Mouse (Mus musculus): ENCODE data around the gene Gpr84. TPM values are rescaled to one million over a fixed set of nuclear protein-coding genes. Genes with fewer than 3 reads are reported as not detected.

The Gpr84 gene
- polyA plus RNA-seq, 1 experiment from 2014 or later, result 0.31 TPM

DNA sequence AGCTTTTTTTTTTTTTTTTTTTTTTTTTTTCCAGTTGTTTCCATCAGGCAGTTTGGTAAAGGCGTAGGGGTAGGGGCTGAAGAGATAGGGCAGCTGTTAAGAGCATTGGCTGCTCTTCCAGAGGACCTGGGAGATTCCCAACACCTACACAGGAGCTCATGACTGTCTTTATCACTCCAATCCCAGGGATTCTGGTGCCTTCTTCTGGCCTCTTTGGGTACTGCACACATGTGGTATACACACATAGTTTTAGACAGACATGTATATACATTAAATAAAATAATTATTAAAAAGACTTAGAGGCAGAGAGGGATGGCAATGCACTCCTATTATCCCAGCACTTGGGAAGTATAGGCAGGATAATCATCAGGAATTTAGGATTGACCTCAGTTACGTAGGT lies 17.0 kb downstream of the Gpr84 start:
- Histone ChIP-seq H3K4me1 (ENCODE audit: control insufficient read depth, insufficient read depth, low read length) (peaks cover 60% of the 10 kb centered on the region), H3K9ac (ENCODE audit: low read length) (no peak overlapping the region), H3K9me3 (ENCODE audit: control insufficient read depth, low read length) (no peaks in the 10 kb centered on the region), H3K4me2 (ENCODE audit: low read depth, severe bottlenecking) (no peak overlapping the region), H3K36me3 (ENCODE audit: control insufficient read depth, insufficient read depth, low read length) (peaks cover 13% of the 10 kb centered on the region; the same call in 1 of the 2 replicates), H3K4me3 (ENCODE audit: low read depth, low read length) (no peak overlapping the region), H3K27ac (replicated peaks; ENCODE audit: low read depth, low read length) (no peak overlapping the region), H3K27me3 (ENCODE audit: control insufficient read depth, insufficient read depth, low read length) (no peaks in the 10 kb centered on the region)
- DNase-seq (ENCODE audit: low spot score) (no peak), ATAC-seq (ENCODE audit: insufficient number of reproducible peaks, low FRiP score, low TSS enrichment, low read depth) (no peak)
- 97% methylated on average over 2 of the region's 2 CpGs for WGBS

DNA sequence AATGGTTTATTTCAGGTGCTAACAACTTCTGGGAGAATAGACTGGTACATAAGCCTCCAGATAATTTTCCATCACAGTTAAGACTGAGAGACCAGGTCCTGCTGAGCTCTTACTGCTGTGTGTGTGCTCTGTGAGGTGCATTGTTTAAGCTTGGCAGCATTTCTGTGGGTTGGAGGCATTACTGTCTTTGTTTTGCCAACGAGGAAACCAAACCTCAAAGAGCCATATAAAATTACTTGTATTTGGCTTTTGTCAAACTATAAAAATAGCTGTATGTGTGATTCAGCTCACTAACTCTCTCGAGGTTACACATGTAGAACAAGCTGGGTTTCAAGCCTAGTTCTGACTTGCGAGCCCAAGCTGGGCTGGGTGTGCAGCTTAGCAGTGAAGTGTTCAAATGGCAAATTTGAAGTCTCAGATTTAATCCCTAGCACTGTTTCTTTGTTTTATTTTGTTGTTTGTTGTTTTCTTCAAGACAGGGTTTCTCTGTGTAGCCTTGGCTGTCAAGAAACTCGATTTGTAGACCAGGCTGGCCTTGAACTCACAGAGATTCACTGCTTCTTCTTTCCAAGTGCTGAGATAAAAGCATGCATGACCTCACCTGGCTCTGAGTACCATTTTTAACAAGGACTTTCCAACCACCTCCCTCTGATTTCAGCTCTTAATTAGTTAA lies 17.6 kb downstream of the Gpr84 start:
- Histone ChIP-seq H3K4me1 (ENCODE audit: control insufficient read depth, insufficient read depth, low read length) (peaks cover 59% of the 10 kb centered on the region), H3K36me3 (ENCODE audit: control insufficient read depth, insufficient read depth, low read length) (peaks cover 13% of the 10 kb centered on the region; the same call in 1 of the 2 replicates), H3K9ac (ENCODE audit: low read length) (no peak overlapping the region), H3K4me2 (ENCODE audit: low read depth, severe bottlenecking) (no peak overlapping the region), H3K27ac (replicated peaks; ENCODE audit: low read depth, low read length) (no peak overlapping the region), H3K4me3 (ENCODE audit: low read depth, low read length) (no peak overlapping the region), H3K9me3 (ENCODE audit: control insufficient read depth, low read length) (no peaks in the 10 kb centered on the region), H3K27me3 (ENCODE audit: control insufficient read depth, insufficient read depth, low read length) (no peaks in the 10 kb centered on the region)
- 92% methylated on average over 4 of the region's 4 CpGs for WGBS
- no peak for DNase-seq (ENCODE audit: low spot score)
- no peak for ATAC-seq (ENCODE audit: insufficient number of reproducible peaks, low FRiP score, low TSS enrichment, low read depth)

DNA sequence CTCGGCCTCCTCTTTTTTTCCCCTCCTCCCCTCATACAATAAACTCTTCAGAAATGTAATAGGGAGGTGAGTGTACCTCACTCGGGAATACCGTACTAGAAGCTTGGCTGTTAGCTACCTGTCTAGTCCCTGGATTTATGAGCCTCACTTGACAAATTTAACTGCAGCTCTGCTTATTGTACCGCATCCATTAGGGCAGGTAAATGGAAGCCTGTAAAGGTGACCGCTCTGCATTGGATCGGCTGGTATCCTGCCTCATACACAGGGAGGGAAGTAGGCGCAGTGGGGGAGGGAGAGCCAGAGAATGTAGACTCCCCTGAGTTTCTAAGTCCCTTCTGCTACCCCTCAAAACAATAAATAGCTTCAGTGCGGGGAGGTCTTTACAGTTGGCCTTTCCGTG lies 19.6 kb downstream of the Gpr84 start:
- DNase-seq (ENCODE audit: low spot score) (no peak), ATAC-seq (ENCODE audit: insufficient number of reproducible peaks, low FRiP score, low TSS enrichment, low read depth) (no peak)
- 74% methylated on average over 9 of the region's 9 CpGs for WGBS
- no peak overlapping the region for H3K27ac ChIP-seq (replicated peaks; ENCODE audit: low read depth, low read length)
- H3K36me3 ChIP-seq (ENCODE audit: control insufficient read depth, insufficient read depth, low read length), result peaks cover 13% of the 10 kb centered on the region; the same call in 1 of the 2 replicates
- no peak overlapping the region for H3K4me3 ChIP-seq (ENCODE audit: low read depth, low read length)
- no peaks in the 10 kb centered on the region for H3K9me3 ChIP-seq (ENCODE audit: control insufficient read depth, low read length)
- no peak overlapping the region for H3K4me2 ChIP-seq (ENCODE audit: low read depth, severe bottlenecking)
- H3K27me3 ChIP-seq (ENCODE audit: control insufficient read depth, insufficient read depth, low read length), result no peaks in the 10 kb centered on the region
- no peak overlapping the region for H3K9ac ChIP-seq (ENCODE audit: low read length)
- peaks cover 40% of the 10 kb centered on the region for H3K4me1 ChIP-seq (ENCODE audit: control insufficient read depth, insufficient read depth, low read length)

DNA sequence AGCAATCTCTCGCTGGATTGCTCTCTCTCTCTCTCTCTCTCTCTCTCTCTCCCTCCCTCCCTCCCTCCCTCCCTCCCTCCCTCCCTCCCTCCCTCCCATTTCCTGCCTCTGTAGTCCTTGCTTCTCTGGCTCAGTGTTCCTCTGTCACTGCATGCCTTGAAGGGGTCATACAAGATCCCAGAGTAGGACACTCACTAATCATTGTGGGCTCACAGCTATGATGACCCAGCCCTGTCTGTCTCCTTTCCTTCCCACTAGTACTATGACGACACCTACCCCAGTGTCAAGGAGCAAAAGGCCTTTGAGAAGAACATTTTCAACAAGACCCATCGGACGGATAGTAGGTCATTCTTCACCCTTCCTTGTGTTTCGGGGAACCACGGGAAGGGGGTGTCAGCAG lies 20.0 kb downstream of the Gpr84 start:
- H3K9me3 ChIP-seq (ENCODE audit: control insufficient read depth, low read length), result no peaks in the 10 kb centered on the region
- H3K4me1 ChIP-seq (ENCODE audit: control insufficient read depth, insufficient read depth, low read length), result peaks cover 40% of the 10 kb centered on the region
- ATAC-seq (ENCODE audit: insufficient number of reproducible peaks, low FRiP score, low TSS enrichment, low read depth) (no peak), DNase-seq (ENCODE audit: low spot score) (no peak)
- H3K27me3 ChIP-seq (ENCODE audit: control insufficient read depth, insufficient read depth, low read length), result no peaks in the 10 kb centered on the region
- no peak overlapping the region for H3K27ac ChIP-seq (replicated peaks; ENCODE audit: low read depth, low read length)
- no peak overlapping the region for H3K4me2 ChIP-seq (ENCODE audit: low read depth, severe bottlenecking)
- WGBS, result 78% methylated on average over 6 of the region's 6 CpGs
- H3K9ac ChIP-seq (ENCODE audit: low read length), result no peak overlapping the region
- H3K4me3 ChIP-seq (ENCODE audit: low read depth, low read length), result no peak overlapping the region
- H3K36me3 ChIP-seq (ENCODE audit: control insufficient read depth, insufficient read depth, low read length), result peaks cover 13% of the 10 kb centered on the region; the same call in 1 of the 2 replicates

DNA sequence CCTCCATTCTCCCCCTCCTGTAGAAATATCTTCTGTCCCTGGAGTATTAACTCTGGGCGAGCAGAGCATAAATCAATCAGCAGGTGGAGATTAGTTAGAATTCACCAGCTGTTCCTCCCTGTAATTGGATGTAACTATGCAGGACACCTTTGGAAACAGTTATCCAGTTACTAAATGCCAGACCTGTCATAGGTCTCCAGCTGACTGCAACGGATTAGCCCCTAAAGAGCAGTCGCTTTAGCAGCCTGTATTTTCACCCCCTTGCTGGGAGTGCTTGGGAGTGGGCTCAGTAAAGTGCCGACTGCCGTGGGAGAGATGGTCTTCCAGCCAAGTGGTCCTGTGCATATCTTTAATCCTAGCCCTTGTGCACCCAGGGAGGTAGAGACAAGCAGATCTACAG lies 20.8 kb downstream of the Gpr84 start:
- Histone ChIP-seq H3K4me1 (ENCODE audit: control insufficient read depth, insufficient read depth, low read length) (peaks cover 38% of the 10 kb centered on the region), H3K4me2 (ENCODE audit: low read depth, severe bottlenecking) (no peak overlapping the region), H3K9ac (ENCODE audit: low read length) (no peak overlapping the region), H3K9me3 (ENCODE audit: control insufficient read depth, low read length) (no peaks in the 10 kb centered on the region), H3K27me3 (ENCODE audit: control insufficient read depth, insufficient read depth, low read length) (no peaks in the 10 kb centered on the region), H3K4me3 (ENCODE audit: low read depth, low read length) (no peak overlapping the region), H3K36me3 (ENCODE audit: control insufficient read depth, insufficient read depth, low read length) (peaks cover 13% of the 10 kb centered on the region; the same call in 1 of the 2 replicates), H3K27ac (replicated peaks; ENCODE audit: low read depth, low read length) (peak overlapping the region; percentile 73; the same call in 1 of the 2 replicates)
- WGBS, result 12% methylated on average over 5 of the region's 5 CpGs
- DNase-seq (ENCODE audit: low spot score), result no peak
- peak; percentile 52; the same call in 1 of the 2 replicates for ATAC-seq (ENCODE audit: insufficient number of reproducible peaks, low FRiP score, low TSS enrichment, low read depth)

DNA sequence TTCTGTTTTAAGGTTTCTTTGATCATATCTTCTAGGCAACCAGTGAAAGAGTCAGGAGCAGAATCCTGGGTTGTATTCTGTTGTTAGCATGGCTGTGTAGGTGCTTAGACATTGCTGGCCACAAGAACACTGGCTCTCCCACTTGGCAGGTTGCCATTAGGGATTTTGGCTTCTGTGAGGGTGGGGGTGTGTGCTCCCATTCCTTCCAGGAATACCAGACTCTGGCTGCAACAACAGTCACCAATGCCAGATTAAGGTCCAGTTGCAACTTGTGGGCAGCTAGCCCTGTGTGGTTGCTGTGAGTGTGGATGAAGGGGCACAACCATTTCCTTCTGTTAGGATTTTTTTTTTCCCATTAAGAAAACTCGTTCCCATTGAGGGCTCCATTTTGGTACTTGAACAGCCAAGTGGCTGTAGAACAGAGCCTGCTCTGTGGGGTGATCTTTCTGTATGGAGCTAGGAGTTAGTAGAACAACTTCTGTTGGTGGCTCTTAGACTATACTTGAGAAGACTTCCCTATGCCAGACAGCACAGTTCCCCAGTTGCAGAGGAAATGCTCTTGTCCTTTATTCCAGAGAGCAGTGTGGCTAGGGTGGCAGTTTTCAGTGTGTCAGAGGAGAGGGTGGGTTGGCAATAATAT lies 24.5 kb downstream of the Gpr84 start:
- Histone ChIP-seq H3K9ac (ENCODE audit: low read length) (no peak overlapping the region), H3K9me3 (ENCODE audit: control insufficient read depth, low read length) (no peaks in the 10 kb centered on the region), H3K27me3 (ENCODE audit: control insufficient read depth, insufficient read depth, low read length) (no peaks in the 10 kb centered on the region), H3K27ac (replicated peaks; ENCODE audit: low read depth, low read length) (no peak overlapping the region), H3K4me3 (ENCODE audit: low read depth, low read length) (no peak overlapping the region), H3K4me2 (ENCODE audit: low read depth, severe bottlenecking) (no peak overlapping the region), H3K4me1 (ENCODE audit: control insufficient read depth, insufficient read depth, low read length) (peaks cover 32% of the 10 kb centered on the region), H3K36me3 (ENCODE audit: control insufficient read depth, insufficient read depth, low read length) (peaks cover 3% of the 10 kb centered on the region; the same call in 1 of the 2 replicates)
- DNase-seq (ENCODE audit: low spot score) (no peak), ATAC-seq (ENCODE audit: insufficient number of reproducible peaks, low FRiP score, low TSS enrichment, low read depth) (no peak)
- WGBS, result 76% methylated on average over 1 of the region's 1 CpGs

DNA sequence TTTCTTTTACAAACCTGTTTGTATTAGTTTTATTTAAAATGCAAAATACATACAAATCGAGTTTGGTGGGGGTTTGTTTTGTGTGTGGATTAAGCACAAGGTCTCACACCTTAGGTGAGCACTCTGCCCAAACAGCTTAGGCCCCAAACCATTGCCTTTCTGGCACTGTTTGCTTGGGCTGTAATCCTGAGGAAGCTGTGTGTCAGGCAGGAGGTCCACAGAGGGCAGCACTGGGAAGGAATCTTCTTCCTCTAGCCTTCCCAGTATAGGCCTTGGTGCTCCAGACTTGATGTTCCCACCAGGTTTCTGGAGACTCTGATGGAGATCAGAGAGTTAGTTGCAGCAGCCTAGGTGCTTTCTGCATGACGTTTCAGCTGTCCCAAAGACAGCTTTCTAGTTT lies 25.8 kb downstream of the Gpr84 start:
- ATAC-seq (ENCODE audit: insufficient number of reproducible peaks, low FRiP score, low TSS enrichment, low read depth) (no peak), DNase-seq (ENCODE audit: low spot score) (no peak)
- no peaks in the 10 kb centered on the region for H3K9me3 ChIP-seq (ENCODE audit: control insufficient read depth, low read length)
- no peak overlapping the region for H3K27ac ChIP-seq (replicated peaks; ENCODE audit: low read depth, low read length)
- H3K36me3 ChIP-seq (ENCODE audit: control insufficient read depth, insufficient read depth, low read length), result no peaks in the 10 kb centered on the region; the same call in 1 of the 2 replicates
- H3K27me3 ChIP-seq (ENCODE audit: control insufficient read depth, insufficient read depth, low read length), result no peaks in the 10 kb centered on the region
- WGBS, result 35% methylated on average over 2 of the region's 2 CpGs
- no peak overlapping the region for H3K4me3 ChIP-seq (ENCODE audit: low read depth, low read length)
- no peak overlapping the region for H3K4me2 ChIP-seq (ENCODE audit: low read depth, severe bottlenecking)
- H3K9ac ChIP-seq (ENCODE audit: low read length), result no peak overlapping the region
- peaks cover 25% of the 10 kb centered on the region for H3K4me1 ChIP-seq (ENCODE audit: control insufficient read depth, insufficient read depth, low read length)

DNA sequence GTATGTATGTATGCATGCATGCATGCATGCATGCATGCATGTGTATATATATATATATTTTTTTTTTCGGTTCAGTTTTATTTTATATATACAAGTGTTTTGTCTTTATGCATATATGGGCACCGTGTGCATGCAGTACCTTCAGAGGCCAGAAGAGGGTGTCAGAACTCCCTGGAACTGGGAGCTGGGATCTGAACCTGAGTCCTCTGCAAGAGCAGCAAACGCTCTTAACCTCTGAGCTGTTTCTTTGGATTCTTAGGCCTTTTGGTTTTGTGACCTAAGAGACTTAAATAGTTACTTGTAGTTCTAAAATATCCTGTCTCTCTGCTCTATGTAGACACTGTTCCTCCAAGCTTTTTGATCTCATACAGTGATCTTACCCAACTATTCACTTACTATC lies 26.3 kb downstream of the Gpr84 start:
- WGBS, result 56% methylated on average over 3 of the region's 3 CpGs

More for the DNA sequence above, 26.3 kb downstream of the Gpr84 start:
- H3K36me3 ChIP-seq (ENCODE audit: control insufficient read depth, insufficient read depth, low read length), result no peaks in the 10 kb centered on the region; the same call in 1 of the 2 replicates
- no peak overlapping the region for H3K9ac ChIP-seq (ENCODE audit: low read length)
- DNase-seq (ENCODE audit: low spot score) (peak; percentile 81), ATAC-seq (ENCODE audit: insufficient number of reproducible peaks, low FRiP score, low TSS enrichment, low read depth) (no peak)
- peaks cover 19% of the 10 kb centered on the region for H3K4me1 ChIP-seq (ENCODE audit: control insufficient read depth, insufficient read depth, low read length)
- no peak overlapping the region for H3K4me3 ChIP-seq (ENCODE audit: low read depth, low read length)
- no peaks in the 10 kb centered on the region for H3K9me3 ChIP-seq (ENCODE audit: control insufficient read depth, low read length)
- H3K27me3 ChIP-seq (ENCODE audit: control insufficient read depth, insufficient read depth, low read length), result no peaks in the 10 kb centered on the region
- no peak overlapping the region for H3K4me2 ChIP-seq (ENCODE audit: low read depth, severe bottlenecking)
- no peak overlapping the region for H3K27ac ChIP-seq (replicated peaks; ENCODE audit: low read depth, low read length)

Data from limb, embryonic 11.5 days (tissue).